Mouse (Mus musculus): ENCODE measurements around the gene Kdm6b.

The Kdm6b gene

GRCm38 (mm10) chr11:69418481-69419442 lies 5.3 kb upstream of the Kdm6b start:
- DNase-seq, result peak; percentile 97

DNA sequence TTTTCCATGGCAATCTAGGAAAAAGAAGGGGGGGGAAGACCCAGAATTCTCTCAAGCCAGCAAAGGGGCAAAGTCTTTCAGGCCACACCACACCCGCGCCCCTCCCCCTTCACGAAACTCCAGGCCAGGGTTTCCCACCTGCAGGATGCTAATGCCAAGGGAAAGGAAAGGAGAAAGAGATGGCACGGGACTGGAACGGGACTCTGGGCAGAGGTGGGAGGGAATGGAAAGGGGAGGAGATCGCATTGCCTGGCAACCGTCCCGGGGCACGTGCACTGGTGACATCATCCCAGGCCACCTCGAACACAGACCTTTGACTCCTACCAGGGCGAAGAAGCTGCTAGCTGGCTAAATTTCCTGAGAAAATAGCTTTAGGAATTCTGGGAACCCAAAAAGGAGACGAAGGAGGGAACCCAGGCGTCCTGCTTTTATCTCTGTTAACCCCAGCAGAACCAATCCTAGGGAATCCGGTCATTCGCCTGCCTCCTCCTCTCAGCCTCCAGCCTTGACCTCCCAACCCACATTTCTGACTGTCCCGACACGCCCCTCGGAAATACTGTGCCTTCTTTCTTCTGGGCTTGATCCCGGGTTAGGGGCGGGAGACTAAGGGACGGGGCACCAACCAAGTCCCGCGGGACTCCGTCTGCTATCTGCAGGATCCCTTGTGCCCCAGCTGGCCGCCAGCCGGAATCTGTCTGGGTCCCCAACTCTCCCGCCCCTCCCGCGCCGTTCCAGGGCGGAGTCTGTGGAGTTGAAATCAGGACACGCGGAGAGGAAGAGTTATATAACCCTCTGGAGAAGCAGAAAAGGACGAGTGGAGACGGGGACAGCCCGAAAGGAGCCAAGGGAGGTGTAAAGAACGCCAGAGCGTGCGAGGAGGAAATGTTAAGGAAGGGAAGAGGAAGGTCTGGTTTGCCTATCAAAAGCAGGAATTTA lies 4.2 kb upstream of the Kdm6b start:
- peak; percentile 98 for DNase-seq

DNA sequence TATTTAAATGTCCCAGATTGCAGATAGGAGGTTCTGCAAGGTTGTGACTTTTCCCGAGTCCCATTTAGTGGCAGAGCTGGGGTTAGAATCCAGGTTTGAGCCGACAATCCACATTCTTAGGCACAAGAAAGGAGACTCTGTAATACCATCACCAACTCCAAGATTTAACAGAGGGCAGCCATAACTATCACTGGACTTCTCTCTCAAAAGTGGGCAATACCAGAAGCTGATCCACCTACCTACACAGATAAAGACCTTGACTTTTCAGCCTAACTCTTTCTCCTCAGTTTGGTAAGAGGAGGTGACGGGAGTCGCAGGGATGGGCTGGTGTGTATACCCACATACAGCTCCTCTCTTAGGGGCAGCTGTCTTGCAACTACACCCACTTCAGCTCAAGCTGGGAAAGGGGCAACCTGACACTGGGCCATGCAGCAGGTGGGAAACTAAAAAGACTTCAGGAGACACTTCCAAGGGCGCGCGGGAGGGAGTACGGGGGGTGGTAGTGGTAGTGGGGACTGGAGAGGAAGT lies 3.5 kb upstream of the Kdm6b start:
- DNase-seq, result no peak

- DNase-seq, result no peak
These were observed 3.0 kb upstream of the Kdm6b start for GRCm38 (mm10) chr11:69416509-69416908.

GRCm38 (mm10) chr11:69415668-69416451 lies 2.4 kb upstream of the Kdm6b start:
- peak; percentile 82 for DNase-seq

DNA sequence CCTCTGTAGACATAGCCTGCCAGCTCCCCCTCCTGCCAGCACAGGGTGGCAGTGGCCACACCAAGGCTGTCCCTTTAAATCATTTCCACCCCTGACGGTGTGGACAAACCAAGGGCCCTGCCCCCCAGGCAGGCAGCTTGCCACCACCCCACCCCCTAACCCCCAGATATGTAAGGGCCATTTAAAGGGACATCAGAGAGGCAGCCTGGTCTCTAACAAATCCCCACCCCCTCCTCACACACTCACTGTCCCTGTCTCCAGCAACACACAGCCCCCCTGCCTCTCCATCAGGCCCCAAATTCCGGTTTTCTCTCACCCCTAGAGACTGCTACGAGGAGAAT lies 1.8 kb upstream of the Kdm6b start:
- peak; percentile 84 for DNase-seq

DNA sequence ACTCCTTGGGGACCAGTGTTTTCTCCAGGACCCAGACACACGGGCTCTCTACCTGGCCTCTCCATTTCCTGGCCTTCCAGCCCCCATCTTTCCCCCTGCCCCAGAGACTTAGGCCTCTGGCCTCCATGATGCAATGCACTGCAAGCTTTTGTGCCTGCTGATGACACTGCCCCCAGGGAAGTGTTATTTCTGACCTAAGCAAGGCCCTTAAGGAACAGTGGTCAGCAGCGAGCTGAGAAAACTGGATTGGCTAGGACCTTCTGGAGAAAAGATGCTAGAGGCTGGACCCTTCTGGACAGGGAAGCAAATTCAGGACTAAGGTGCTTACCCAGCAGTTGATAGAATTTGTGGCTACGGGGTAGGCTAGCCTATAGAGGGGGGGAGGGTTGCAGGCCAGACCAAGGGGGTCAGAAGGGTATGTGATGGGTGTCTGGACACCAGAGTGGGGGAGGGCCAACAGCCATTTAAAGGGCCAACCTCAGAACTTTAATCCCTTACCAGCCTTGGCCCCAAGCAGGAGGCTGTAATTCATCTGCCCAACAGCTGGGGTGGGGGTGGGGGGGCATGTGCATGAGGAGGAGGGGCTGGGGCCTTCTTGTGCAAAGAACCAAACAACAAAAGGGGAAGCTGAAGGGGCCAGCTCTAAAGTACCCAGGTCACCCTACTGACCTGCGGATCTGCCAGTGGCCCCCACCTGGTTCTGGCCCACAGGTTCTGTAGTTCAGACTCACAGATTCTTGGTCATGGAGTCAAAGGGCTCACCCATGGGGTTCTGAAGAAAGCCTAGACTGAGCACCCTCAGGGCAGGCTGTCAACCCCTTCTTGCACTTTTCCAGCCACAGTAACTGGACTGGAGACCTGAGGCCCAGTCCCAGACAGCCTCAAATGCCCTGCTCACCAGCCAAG lies 1.2 kb upstream of the Kdm6b start:
- no peak for DNase-seq

- no peak for DNase-seq
These were observed 927 bp downstream of the Kdm6b start for GRCm38 (mm10) chr11:69412548-69412947.

GRCm38 (mm10) chr11:69411538-69412203 lies 1.8 kb downstream of the Kdm6b start:
- DNase-seq, result peak; percentile 81

- DNase-seq, result peak; percentile 99
These were observed 2.4 kb downstream of the Kdm6b start for GRCm38 (mm10) chr11:69411073-69411535.

DNA sequence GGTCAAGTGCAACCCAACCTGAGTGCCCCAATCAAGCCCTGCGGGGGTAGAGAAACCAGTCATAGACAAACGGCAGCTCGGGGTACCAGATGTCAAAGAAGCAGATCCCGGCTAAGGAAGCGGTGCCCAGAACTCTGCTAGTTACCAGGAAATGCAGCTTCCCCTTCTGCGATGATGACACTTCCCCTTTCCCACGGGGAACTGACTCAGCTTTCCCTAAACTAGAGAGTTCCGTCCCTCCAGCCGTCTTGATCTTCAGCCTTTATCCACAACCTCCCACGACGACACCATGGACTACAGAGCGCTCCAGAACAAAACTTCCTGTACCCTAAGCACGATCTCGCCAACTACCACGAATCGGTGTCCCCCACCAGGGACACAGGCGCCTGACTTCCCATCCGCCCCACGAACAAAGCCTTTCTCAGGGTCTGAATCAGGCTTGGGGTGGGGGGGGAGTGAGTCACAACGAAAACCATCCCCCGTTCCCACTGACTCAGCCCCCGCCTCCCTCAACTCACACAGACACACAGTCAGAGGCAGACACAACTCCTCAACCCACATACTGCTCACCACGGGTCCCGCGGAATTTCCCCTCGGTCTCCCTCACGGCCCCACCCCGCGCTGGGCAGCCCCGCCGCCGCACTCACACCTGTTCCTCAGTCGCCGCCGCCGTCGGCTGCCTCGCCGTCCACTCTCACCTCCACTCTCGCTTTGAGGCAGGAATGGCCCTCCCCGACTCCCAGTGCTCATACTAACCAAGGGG lies 3.0 kb downstream of the Kdm6b start:
- peak; percentile 74 for DNase-seq

DNA sequence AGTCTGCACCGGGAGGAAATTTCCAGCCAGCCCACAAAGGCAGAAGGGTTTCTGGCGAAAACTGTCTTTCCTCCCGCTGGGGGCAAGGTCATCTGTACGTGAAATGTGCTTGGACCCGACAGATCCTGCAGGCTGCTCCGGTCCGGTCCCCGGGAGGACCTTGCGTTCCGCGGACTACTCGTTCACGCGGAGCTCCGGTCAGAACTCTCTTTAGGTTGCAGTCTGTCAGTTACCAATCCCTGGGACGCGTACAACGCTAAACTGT lies 3.5 kb downstream of the Kdm6b start:
- DNase-seq, result no peak

GRCm38 (mm10) chr11:69409378-69410044 lies 4.0 kb downstream of the Kdm6b start:
- DNase-seq, result peak; percentile 95

- peak; percentile 90 for DNase-seq
These were observed 4.7 kb downstream of the Kdm6b start for GRCm38 (mm10) chr11:69408541-69409377.

DNA sequence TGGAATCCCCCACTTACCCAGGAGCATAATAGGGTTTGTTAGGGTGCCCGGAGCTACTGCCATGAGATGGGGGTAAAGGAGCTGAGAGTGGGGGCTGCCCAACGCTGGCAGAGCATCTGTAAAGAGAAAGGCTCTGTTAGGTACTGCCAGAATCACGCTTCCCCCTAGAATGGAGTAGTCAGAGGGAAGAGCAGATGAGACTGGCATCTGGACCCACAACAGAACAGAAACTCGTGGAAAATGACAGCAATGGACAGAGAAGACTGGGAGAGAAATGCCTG lies 5.8 kb downstream of the Kdm6b start:
- DNase-seq, result no peak

GRCm38 (mm10) chr11:69406867-69407723 lies 6.4 kb downstream of the Kdm6b start:
- no peak for DNase-seq

GRCm38 (mm10) chr11:69406282-69406681 lies 7.2 kb downstream of the Kdm6b start:
- DNase-seq, result no peak
